Mouse (Mus musculus) liver, embryonic 15.5 days (tissue): ENCODE measurements around the gene Olfr175-ps1. TPM values are rescaled to one million over a fixed set of nuclear protein-coding genes. Genes with fewer than 3 reads are reported as not detected.

Experiments used
- ATAC-seq: fragments of 200-750 bp; cut with Nextera tagmentation; 2 replicates; pipeline ENCODE4 v1.8.0; 2017; ENCODE audit warnings: moderate number of reproducible peaks, mild to moderate bottlenecking, moderate library complexity; ENCODE audit not compliant: insufficient read depth
- H3K27ac ChIP-seq: fragments of 300-500 bp; sonication (generic); replicated peaks from 2 replicates; pipeline ENCODE4 v1.5.1; 2015; ENCODE audit warnings: mild to moderate bottlenecking, inconsistent platforms
- H3K27me3 ChIP-seq: fragments of 300-500 bp; sonication (generic); 2 replicates; pipeline ENCODE4 v1.6.1; 2015; ENCODE audit warnings: mild to moderate bottlenecking, inconsistent platforms
- H3K36me3 ChIP-seq: fragments of 300-500 bp; sonication (generic); replicated peaks from 2 replicates; pipeline ENCODE4 v1.6.1; 2015; ENCODE audit warnings: moderate library complexity, mild to moderate bottlenecking, inconsistent platforms
- H3K4me1 ChIP-seq: fragments of 300-500 bp; sonication (generic); replicated peaks from 2 replicates; pipeline ENCODE4 v1.6.1; 2015; ENCODE audit warnings: inconsistent platforms
- H3K4me2 ChIP-seq: fragments of 300-500 bp; sonication (generic); 2 replicates; pipeline ENCODE4 v1.6.1; 2015; ENCODE audit warnings: moderate library complexity, mild to moderate bottlenecking, inconsistent platforms
- H3K4me3 ChIP-seq: fragments of 300-500 bp; sonication (generic); replicated peaks from 2 replicates; pipeline ENCODE4 v1.5.1; 2015; ENCODE audit warnings: mild to moderate bottlenecking, inconsistent platforms
- H3K9ac ChIP-seq: fragments of 300-500 bp; sonication (generic); 2 replicates; pipeline ENCODE4 v1.6.1; 2015; ENCODE audit warnings: moderate library complexity, mild to moderate bottlenecking, inconsistent platforms
- H3K9me3 ChIP-seq: fragments of 300-500 bp; sonication (generic); replicated peaks from 2 replicates; pipeline ENCODE4 v1.6.1; 2016; ENCODE audit warnings: inconsistent platforms
- WGBS: fragments of 180-500 bp; shearing (Covaris S2); methylation state at CpG from one replicate; pipeline ENCODE4 v1.1.7; 2015; ENCODE audit warnings: mixed read lengths; ENCODE audit not compliant: insufficient replicate concordance; 5-methylcytosine and 5-hydroxymethylcytosine counted together
- polyA plus RNA-seq: library from polyadenylated mRNA; unstranded; fragments of >200 nt; fragmentation: Nextera tagmentation; extraction: Ambion mirVana; gene quantifications from 2 replicates; pipeline ENCODE4 v1.2.1, GENCODE M21; 2015

The Olfr175-ps1 gene
- not detected in 2 replicates for polyA plus RNA-seq

GRCm38 (mm10) chr16:58826732-58827319 is at the start of gene Olfr175-ps1:
TSS of gene Olfr175-ps1 (minus strand) at chr16:58826782.
- no peak within 1 kb of the TSS for H3K4me2 ChIP-seq
- H3K4me1 ChIP-seq = no peaks in the 10 kb centered on the region
- no peaks in the 10 kb centered on the region for H3K9me3 ChIP-seq
- H3K27me3 ChIP-seq = no peaks in the 10 kb centered on the region
- no peak for ATAC-seq
- no peaks in the 10 kb centered on the region for H3K36me3 ChIP-seq
- H3K4me3 ChIP-seq = no peak within 1 kb of the TSS
- H3K9ac ChIP-seq = no peak within 1 kb of the TSS
- 54% methylated on average over 1 of the region's 1 CpGs for WGBS
- H3K27ac ChIP-seq = no peak within 1 kb of the TSS

- no peak within 1 kb of the TSS for H3K4me2 ChIP-seq
- no peak for ATAC-seq
- H3K36me3 ChIP-seq = no peaks in the 10 kb centered on the region
- H3K4me1 ChIP-seq = no peaks in the 10 kb centered on the region
- H3K4me3 ChIP-seq = no peak within 1 kb of the TSS
- H3K9me3 ChIP-seq = no peaks in the 10 kb centered on the region
- WGBS = 27% methylated on average over 1 of the region's 1 CpGs
- H3K9ac ChIP-seq = no peak within 1 kb of the TSS
- H3K27ac ChIP-seq = no peak within 1 kb of the TSS
- H3K27me3 ChIP-seq = no peaks in the 10 kb centered on the region
Observed at GRCm38 (mm10) chr16:58874668-58875067, 48.1 kb upstream of the Olfr175-ps1 start, which contains the start of gene Olfr177. TSS of gene Olfr177 (minus strand) at chr16:58874768.

- no peaks in the 10 kb centered on the region for H3K36me3 ChIP-seq
- no peak overlapping the region for H3K4me3 ChIP-seq
- H3K27ac ChIP-seq = no peak overlapping the region
- no peak overlapping the region for H3K4me2 ChIP-seq
- no peak overlapping the region for H3K9ac ChIP-seq
- H3K27me3 ChIP-seq = no peaks in the 10 kb centered on the region
- 23% methylated on average over 1 of the region's 1 CpGs for WGBS
- H3K9me3 ChIP-seq = no peaks in the 10 kb centered on the region
- H3K4me1 ChIP-seq = no peaks in the 10 kb centered on the region
- ATAC-seq = no peak
Observed at GRCm38 (mm10) chr16:58861479-58861878, 34.9 kb upstream of the Olfr175-ps1 start.

DNA sequence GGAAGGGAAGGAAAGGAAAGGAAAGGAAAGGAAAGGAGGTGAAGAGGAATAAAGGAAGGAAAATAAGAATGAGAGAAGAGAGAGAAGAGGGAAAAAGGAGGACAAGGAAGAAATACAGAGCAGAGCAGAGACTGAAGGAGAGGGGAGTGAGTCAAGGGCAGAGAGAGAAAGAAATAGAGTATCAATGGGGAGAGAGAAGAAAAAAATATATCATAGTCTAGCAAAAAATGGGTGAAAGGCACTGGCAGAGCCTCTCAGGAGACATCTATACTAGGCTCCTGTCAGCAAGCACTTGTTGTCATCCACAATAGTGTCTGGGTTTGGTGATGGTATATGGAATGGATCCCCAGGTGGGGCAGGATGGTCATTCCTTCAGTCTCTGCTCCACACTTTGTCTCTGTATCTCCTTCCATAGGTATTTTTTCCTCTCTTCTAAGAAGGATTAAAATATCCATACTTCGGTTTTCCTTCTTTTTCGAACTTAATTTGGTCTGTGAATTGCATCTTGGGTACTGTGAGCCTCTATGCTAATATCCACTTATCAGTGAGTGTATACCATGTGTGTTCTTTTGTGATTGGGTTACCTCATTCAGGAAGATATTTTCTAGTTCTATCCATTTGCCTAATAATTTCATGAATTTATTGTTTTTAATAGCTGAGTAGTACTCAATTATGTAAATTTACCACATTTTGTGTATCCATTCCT is 33.6 kb upstream of the Olfr175-ps1 start:
- WGBS = 47% methylated on average over 2 of the region's 2 CpGs
- H3K9me3 ChIP-seq = no peaks in the 10 kb centered on the region
- H3K36me3 ChIP-seq = no peaks in the 10 kb centered on the region
- no peak overlapping the region for H3K27ac ChIP-seq
- H3K4me2 ChIP-seq = no peak overlapping the region
- H3K9ac ChIP-seq = no peak overlapping the region
- no peaks in the 10 kb centered on the region for H3K27me3 ChIP-seq
- H3K4me1 ChIP-seq = no peaks in the 10 kb centered on the region
- ATAC-seq = no peak
- no peak overlapping the region for H3K4me3 ChIP-seq

GRCm38 (mm10) chr16:58800168-58800567 is 26.4 kb downstream of the Olfr175-ps1 start, which contains the start of gene Olfr173:
TSS of gene Olfr173 (minus strand) at chr16:58800268.
- WGBS = 37% methylated on average over 2 of the region's 2 CpGs
- no peak for ATAC-seq
- no peaks in the 10 kb centered on the region for H3K9me3 ChIP-seq
- no peaks in the 10 kb centered on the region for H3K27me3 ChIP-seq
- no peaks in the 10 kb centered on the region for H3K4me1 ChIP-seq
- H3K9ac ChIP-seq = no peak within 1 kb of the TSS
- no peak within 1 kb of the TSS for H3K27ac ChIP-seq
- H3K36me3 ChIP-seq = no peaks in the 10 kb centered on the region
- H3K4me2 ChIP-seq = no peak within 1 kb of the TSS
- H3K4me3 ChIP-seq = no peak within 1 kb of the TSS

Other genes with a start within 250 kb of the Olfr175-ps1 start
- not detected in 2 replicates for gene Gm813, start 209.8 kb downstream of the Olfr175-ps1 start, polyA plus RNA-seq
- gene E330017A01Rik, start 188.0 kb downstream of the Olfr175-ps1 start, polyA plus RNA-seq = not detected in 2 replicates
- 496 and 576 TPM in 2 replicates for gene Cpox, start 156.5 kb downstream of the Olfr175-ps1 start, polyA plus RNA-seq
- 0.05 and 0.12 TPM in 2 replicates for gene Gpr15, start 107.7 kb downstream of the Olfr175-ps1 start, polyA plus RNA-seq
- gene Cldnd1, start 98.9 kb downstream of the Olfr175-ps1 start, polyA plus RNA-seq = 24.6 and 25.4 TPM in 2 replicates
- not detected in 2 replicates for gene Olfr172, start 63.6 kb downstream of the Olfr175-ps1 start, polyA plus RNA-seq
- gene Olfr173, start 26.5 kb downstream of the Olfr175-ps1 start, polyA plus RNA-seq = not detected in 2 replicates
- not detected in 2 replicates for gene Olfr177, start 48.0 kb upstream of the Olfr175-ps1 start, polyA plus RNA-seq
- gene Olfr178, start 65.3 kb upstream of the Olfr175-ps1 start, polyA plus RNA-seq = not detected in 2 replicates
- not detected in 2 replicates for gene Olfr181, start 102.0 kb upstream of the Olfr175-ps1 start, polyA plus RNA-seq
- not detected in 2 replicates for gene Olfr180, start 102.6 kb upstream of the Olfr175-ps1 start, polyA plus RNA-seq
- not detected in 2 replicates for gene Olfr183, start 168.6 kb upstream of the Olfr175-ps1 start, polyA plus RNA-seq
- gene Olfr186, start 203.5 kb upstream of the Olfr175-ps1 start, polyA plus RNA-seq = not detected in 2 replicates
- not detected in 2 replicates for gene Olfr187, start 213.0 kb upstream of the Olfr175-ps1 start, polyA plus RNA-seq